Mouse (Mus musculus) CH12.LX (cell line): Measurements from ENCODE around the gene Ptgdr2. TPM values are rescaled to one million over a fixed set of nuclear protein-coding genes. Genes with fewer than 3 reads are reported as not detected.

Experiments used
- DNase-seq: peaks from one replicate; pipeline ENCODE4 v3.0.0-alpha.2; 2013; ENCODE audit errors: extremely low read depth
- H3K27ac ChIP-seq: 2 replicates; pipeline ENCODE4 v1.5.1; 2012; ENCODE audit warnings: low read depth, mild to moderate bottlenecking, control low read depth, moderate library complexity; ENCODE audit not compliant: insufficient read depth
- H3K27me3 ChIP-seq: replicated peaks from 2 replicates; pipeline ENCODE3; 2012; ENCODE audit warnings: inconsistent platforms
- H3K36me3 ChIP-seq, 2 experiments: replicated peaks in 1 of 2; 2 replicates each; pipeline versions ENCODE3 to v1.6.1; 2012; ENCODE audit warnings: inconsistent platforms in 1 of 2, low read length in 1 of 2, mild to moderate bottlenecking in 1 of 2, mixed read lengths in 1 of 2, moderate library complexity in 1 of 2; ENCODE audit not compliant: control insufficient read depth in 1 of 2, insufficient read depth in 1 of 2
- H3K4me1 ChIP-seq, 2 experiments: 2 replicates each; pipeline ENCODE4 v1.6.1; 2012; ENCODE audit warnings: inconsistent platforms in 1 of 2, moderate library complexity in 1 of 2; ENCODE audit not compliant: insufficient read depth in 2 of 2, control insufficient read depth in 1 of 2
- H3K4me2 ChIP-seq: 2 replicates; pipeline ENCODE4 v1.6.1; 2012; ENCODE audit warnings: low read depth, mild to moderate bottlenecking, control low read depth; ENCODE audit not compliant: poor library complexity, insufficient read depth, severe bottlenecking
- H3K4me3 ChIP-seq, 3 experiments: fragments of 150-350 bp in 1 of 3; sonication (generic) in 1 of 3; replicated peaks in 1 of 3; 2 replicates each; pipeline versions ENCODE3 to v1.5.1; 2011 to 2012; ENCODE audit warnings: low read depth in 2 of 3, low read length in 2 of 3, mild to moderate bottlenecking in 2 of 3, moderate library complexity in 2 of 3, control low read depth in 1 of 3, improper control_type of control experiment in 1 of 3, inconsistent platforms in 1 of 3, mixed read lengths in 1 of 3; ENCODE audit not compliant: poor library complexity in 1 of 3
- H3K79me2 ChIP-seq: replicated peaks from 2 replicates; pipeline ENCODE4 v1.6.1; 2012; ENCODE audit warnings: mild to moderate bottlenecking, moderate library complexity; ENCODE audit not compliant: control insufficient read depth, poor library complexity, insufficient read depth, severe bottlenecking; ENCODE audit errors: extremely low read depth
- H3K9ac ChIP-seq: 2 replicates; pipeline ENCODE4 v1.6.1; 2012; ENCODE audit warnings: low read depth, mild to moderate bottlenecking, control low read depth, moderate library complexity; ENCODE audit not compliant: insufficient read depth
- H3K9me3 ChIP-seq: replicated peaks from 2 replicates; pipeline ENCODE3; 2012; ENCODE audit warnings: low read length, inconsistent platforms, mixed read lengths
- BHLHE40 ChIP-seq: IDR thresholded peaks from 2 replicates; pipeline ENCODE4 v1.6.1; 2011; ENCODE audit warnings: mild to moderate bottlenecking, low read depth, low read length, improper control_type of control experiment
- CHD1 ChIP-seq: IDR thresholded peaks from 2 replicates; pipeline ENCODE4 v1.6.1; 2012; ENCODE audit warnings: low read depth, low read length, improper control_type of control experiment, inconsistent platforms
- CHD2 ChIP-seq: IDR thresholded peaks from 2 replicates; pipeline ENCODE4 v1.6.1; 2011; ENCODE audit warnings: low read length, improper control_type of control experiment
- CTCF ChIP-seq, 2 experiments: IDR thresholded peaks in 1 of 2; conservative IDR thresholded peaks in 1 of 2; 2 replicates each; pipeline ENCODE4 v1.5.1; 2011 to 2012; ENCODE audit warnings: low read depth in 2 of 2, low read length in 2 of 2, improper control_type of control experiment in 1 of 2, inconsistent platforms in 1 of 2, mild to moderate bottlenecking in 1 of 2, moderate library complexity in 1 of 2
- ELF1 ChIP-seq: IDR thresholded peaks from 2 replicates; pipeline ENCODE4 v1.6.1; 2014; ENCODE audit warnings: low read depth, mild to moderate bottlenecking, inconsistent platforms, low read length, improper control_type of control experiment
- EP300 ChIP-seq: IDR thresholded peaks from 2 replicates; pipeline ENCODE4 v1.6.1; 2011; ENCODE audit warnings: low read length, improper control_type of control experiment
- GABPA ChIP-seq: IDR thresholded peaks from 2 replicates; pipeline ENCODE4 v1.6.1; 2012; ENCODE audit warnings: low read depth, low read length, improper control_type of control experiment, inconsistent platforms; ENCODE audit not compliant: insufficient replicate concordance
- HCFC1 ChIP-seq: IDR thresholded peaks from 2 replicates; pipeline ENCODE4 v1.6.1; 2012; ENCODE audit warnings: low read depth, mild to moderate bottlenecking, inconsistent platforms, low read length, improper control_type of control experiment
- IRF4 ChIP-seq: IDR thresholded peaks from 2 replicates; pipeline ENCODE4 v1.6.1; 2014; ENCODE audit warnings: low read depth, mild to moderate bottlenecking, inconsistent platforms, low read length, improper control_type of control experiment
- JUN ChIP-seq: IDR thresholded peaks from 2 replicates; pipeline ENCODE4 v1.6.1; 2011; ENCODE audit warnings: low read depth, mild to moderate bottlenecking, low read length, improper control_type of control experiment, moderate library complexity; ENCODE audit not compliant: insufficient read depth
- JUND ChIP-seq: conservative IDR thresholded peaks from 2 replicates; pipeline ENCODE4 v1.6.1; 2011; ENCODE audit warnings: low read depth, low read length, improper control_type of control experiment
- KAT2A ChIP-seq: IDR thresholded peaks from 2 replicates; pipeline ENCODE4 v1.6.1; 2012; ENCODE audit warnings: low read length, improper control_type of control experiment, inconsistent platforms; ENCODE audit not compliant: insufficient replicate concordance
- MAFK ChIP-seq: IDR thresholded peaks from 2 replicates; pipeline ENCODE4 v1.6.1; 2011; ENCODE audit warnings: low read length, improper control_type of control experiment; ENCODE audit not compliant: insufficient replicate concordance
- MAX ChIP-seq: IDR thresholded peaks from 2 replicates; pipeline ENCODE4 v1.6.1; 2011; ENCODE audit warnings: low read length, improper control_type of control experiment
- MEF2A ChIP-seq: IDR thresholded peaks from 2 replicates; pipeline ENCODE4 v1.6.1; 2014; ENCODE audit warnings: low read depth, mild to moderate bottlenecking, inconsistent platforms, low read length, improper control_type of control experiment, borderline replicate concordance
- MXI1 ChIP-seq: IDR thresholded peaks from 2 replicates; pipeline ENCODE4 v1.6.1; 2011; ENCODE audit warnings: mild to moderate bottlenecking, low read depth, low read length, improper control_type of control experiment
- MYC ChIP-seq: IDR thresholded peaks from 2 replicates; pipeline ENCODE4 v1.6.1; 2011; ENCODE audit warnings: low read depth, mild to moderate bottlenecking, improper control_type of control experiment, low read length
- NELFE ChIP-seq: IDR thresholded peaks from 2 replicates; pipeline ENCODE4 v1.6.1; 2011; ENCODE audit warnings: low read depth, low read length, improper control_type of control experiment
- NRF1 ChIP-seq: IDR thresholded peaks from 2 replicates; pipeline ENCODE4 v1.6.1; 2014; ENCODE audit warnings: low read depth, mild to moderate bottlenecking, inconsistent platforms, low read length, improper control_type of control experiment, moderate library complexity
- POLR2AphosphoS2 ChIP-seq: IDR thresholded peaks from 2 replicates; pipeline ENCODE4 v1.6.1; 2011; ENCODE audit warnings: low read depth, low read length, improper control_type of control experiment
- SMC3 ChIP-seq: IDR thresholded peaks from 2 replicates; pipeline ENCODE4 v1.6.1; 2011; ENCODE audit warnings: low read depth, low read length, improper control_type of control experiment
- UBTF ChIP-seq: IDR thresholded peaks from 2 replicates; pipeline ENCODE4 v1.6.1; 2012; ENCODE audit warnings: low read depth, mild to moderate bottlenecking, inconsistent platforms, low read length, improper control_type of control experiment, moderate library complexity
- USF1 ChIP-seq: IDR thresholded peaks from 2 replicates; pipeline ENCODE4 v1.6.1; 2014; ENCODE audit warnings: low read depth, mild to moderate bottlenecking, inconsistent platforms, low read length, improper control_type of control experiment
- USF2 ChIP-seq: conservative IDR thresholded peaks from 2 replicates; pipeline ENCODE4 v1.6.1; 2011; ENCODE audit warnings: low read depth, low read length, improper control_type of control experiment
- ZKSCAN1 ChIP-seq: IDR thresholded peaks from 2 replicates; pipeline ENCODE4 v1.6.1; 2012; ENCODE audit warnings: low read depth, inconsistent platforms, low read length, improper control_type of control experiment, borderline replicate concordance
- ZMIZ1 ChIP-seq: IDR thresholded peaks from 2 replicates; pipeline ENCODE4 v1.6.1; 2012; ENCODE audit warnings: low read depth, mild to moderate bottlenecking, inconsistent platforms, low read length, improper control_type of control experiment
- dilution Hi-C: fragments of 300-500 bp; cut with MboI; formaldehyde crosslinking; loops from 2 replicates; pipeline ENCODE4 v1.14.3; 2020; ENCODE audit warnings: low sequenced_read_pairs; ENCODE audit not compliant: extremely low pct_unique_long_range_greater_than_20kb, extremely low pct_ligation_motif_present
- in situ Hi-C: fragments of 300-500 bp; cut with MboI; formaldehyde crosslinking; loops from 3 replicates; pipeline ENCODE4 v1.14.3; 2019; ENCODE audit warnings: low sequenced_read_pairs, low pct_ligation_motif_present, low pct_unique_long_range_greater_than_20kb, mixed read lengths
- polyA plus RNA-seq: library from polyadenylated mRNA; unstranded; fragments of >175 nt; gene quantifications from 2 replicates; pipeline ENCODE4 v1.2.1, GENCODE M21; 2012; ENCODE audit warnings: low read depth; ENCODE audit not compliant: insufficient read length
- total RNA-seq, 2 experiments: library from RNA; depleted of rRNA; stranded (reverse); fragments of 300-350 nt in 1 of 2; fragments of >200 nt in 1 of 2; gene quantifications; 2 replicates each; pipeline ENCODE4 v1.2.3; 2012 to 2014

The Ptgdr2 gene
- total and polyA plus RNA-seq, 3 experiments: 0.13 TPM; not detected in 2

DNA sequence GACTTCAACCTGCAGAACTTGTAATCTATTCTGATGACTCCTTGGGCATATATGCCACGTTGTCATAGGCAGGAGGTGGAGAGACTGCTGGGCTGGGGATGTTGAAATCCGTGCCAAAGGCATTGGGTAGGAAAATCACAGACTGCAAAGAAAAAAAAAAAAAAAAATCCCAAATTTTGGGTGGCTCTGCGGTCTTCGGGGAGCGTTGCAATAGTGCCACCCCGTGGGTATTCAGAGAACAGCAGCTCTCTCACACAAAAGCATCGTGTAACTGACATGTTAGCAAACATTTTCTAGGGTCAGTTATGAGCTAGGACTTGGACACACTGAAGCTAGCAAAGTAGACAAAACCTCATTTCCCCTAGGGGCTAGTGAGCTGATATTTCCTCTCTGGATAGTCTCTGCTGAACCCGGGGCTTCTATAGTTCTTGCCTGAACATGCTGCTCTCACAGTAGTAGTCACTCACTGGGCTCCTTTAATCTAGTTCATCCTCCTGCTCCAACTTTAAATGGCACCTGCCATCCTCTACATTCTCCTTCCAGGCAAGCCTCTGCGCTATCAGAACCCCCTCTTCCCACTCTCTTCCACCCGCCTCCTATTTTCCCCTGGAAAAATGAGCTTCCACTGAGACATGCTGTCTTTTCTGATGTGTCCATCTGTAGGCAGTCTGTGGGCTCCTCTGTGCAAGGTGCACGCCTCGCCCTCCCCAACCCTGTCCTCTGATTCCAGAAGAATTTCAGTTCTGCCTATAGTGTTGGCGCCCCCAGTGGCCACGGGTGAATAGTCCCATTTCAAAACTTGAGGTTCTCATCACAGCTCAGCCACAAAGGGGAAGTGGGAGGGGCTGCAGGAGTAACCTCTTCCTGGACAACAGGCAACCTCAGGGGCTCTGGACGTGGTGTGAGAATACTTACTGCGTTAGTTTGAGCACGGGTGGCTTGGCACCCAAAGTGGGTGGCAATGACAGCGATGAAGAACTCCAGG lies 42.5 kb downstream of the Ptgdr2 start (continued):
- no peak for TF ChIP-seq USF2

- H3K27me3 ChIP-seq: peaks cover 5% of the 10 kb centered on the region
- TF ChIP-seq MXI1 (no peak), CHD2 (no peak), ZMIZ1 (no peak), JUND (no peak), IRF4 (no peak), MEF2A (no peak), ELF1 (no peak), POLR2AphosphoS2 (no peak), MAFK (no peak), EP300 (no peak), GABPA (no peak), SMC3 (no peak), CHD1 (no peak), ZKSCAN1 (no peak), BHLHE40 (no peak; the same call in 1 of the 2 replicates), MYC (no peak)
- H3K4me2 ChIP-seq: peak overlapping the region; percentile 100
- peaks cover 4 to 20% of the 10 kb centered on the region in 2 experiments for H3K4me1 ChIP-seq
- H3K36me3 ChIP-seq: no peaks in the 10 kb centered on the region
- in situ Hi-C loops: no loop called here
- H3K4me3 ChIP-seq: peak overlapping the region; percentile 53 to 73 (median 54)
- dilution Hi-C loops: no loop called here
- no peaks in the 10 kb centered on the region for H3K9me3 ChIP-seq
- H3K27ac ChIP-seq: no peak overlapping the region
- DNase-seq: no peak
- H3K9ac ChIP-seq: peak overlapping the region; percentile 16; the same call in 1 of the 2 replicates
- no peaks in the 10 kb centered on the region for H3K79me2 ChIP-seq
These were observed 43.2 kb downstream of the Ptgdr2 start for GRCm38 (mm10) chr19:10980210-10980609.

DNA sequence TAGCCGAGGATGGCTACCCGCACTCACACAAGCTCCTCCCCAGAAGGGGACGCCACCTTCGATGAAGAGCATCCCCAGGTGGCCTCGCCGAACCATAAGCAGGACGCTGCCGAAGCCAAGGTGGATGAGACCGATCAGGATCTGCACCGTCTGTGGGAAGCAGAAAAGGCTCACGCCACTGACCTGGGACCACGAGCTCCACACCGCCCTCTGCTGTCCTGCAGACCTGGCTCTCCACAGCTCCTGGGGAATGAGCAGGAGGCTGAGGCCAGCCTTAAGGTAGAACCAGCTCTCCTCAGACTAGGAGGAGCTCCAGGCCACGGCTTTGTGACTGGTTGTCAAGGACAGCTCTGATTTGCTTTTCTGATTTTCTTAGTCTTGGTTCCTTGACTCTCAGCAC lies 46.2 kb downstream of the Ptgdr2 start:
- Histone ChIP-seq H3K9me3 (no peaks in the 10 kb centered on the region), H3K27me3 (peaks cover 2% of the 10 kb centered on the region), H3K9ac (no peak overlapping the region), H3K4me3 (peak overlapping the region in 1 of 3 experiments; percentile 21), H3K4me1 (peaks cover 4 to 20% of the 10 kb centered on the region in 2 experiments), H3K27ac (no peak overlapping the region), H3K36me3 (no peaks in the 10 kb centered on the region), H3K4me2 (peak overlapping the region; percentile 17; the same call in 1 of the 2 replicates), H3K79me2 (no peaks in the 10 kb centered on the region)
- peak; percentile 27 for DNase-seq
- dilution Hi-C loops: no loop called here
- TF ChIP-seq MAFK: no peak
- TF ChIP-seq IRF4: no peak
- no peak for TF ChIP-seq UBTF
- no peak for TF ChIP-seq KAT2A
- TF ChIP-seq ZMIZ1: no peak
- TF ChIP-seq JUN: no peak
- no peak for TF ChIP-seq CHD1
- TF ChIP-seq NRF1: no peak
- no peak for TF ChIP-seq MEF2A
- peak in 1 of 2 experiments; percentile 61; a peak in 2 of 4 replicates for TF ChIP-seq CTCF (conservative IDR thresholded peaks at IDR 0.05 in 1 of 2, IDR thresholded peaks at IDR 0.05 in 1 of 2; ENCODE audit: low read depth in 2 of 2, low read length in 2 of 2)
- peak; percentile 30; the same call in 1 of the 2 replicates for TF ChIP-seq SMC3
- peak; percentile 27; the same call in 1 of the 2 replicates for TF ChIP-seq MAX
- no peak for TF ChIP-seq HCFC1
- no peak for TF ChIP-seq USF1
- TF ChIP-seq NELFE: no peak
- in situ Hi-C loops: no loop called here
